Mouse (Mus musculus): ENCODE measurements around the gene Tnfrsf26.

Gene Tnfrsf26

DNA sequence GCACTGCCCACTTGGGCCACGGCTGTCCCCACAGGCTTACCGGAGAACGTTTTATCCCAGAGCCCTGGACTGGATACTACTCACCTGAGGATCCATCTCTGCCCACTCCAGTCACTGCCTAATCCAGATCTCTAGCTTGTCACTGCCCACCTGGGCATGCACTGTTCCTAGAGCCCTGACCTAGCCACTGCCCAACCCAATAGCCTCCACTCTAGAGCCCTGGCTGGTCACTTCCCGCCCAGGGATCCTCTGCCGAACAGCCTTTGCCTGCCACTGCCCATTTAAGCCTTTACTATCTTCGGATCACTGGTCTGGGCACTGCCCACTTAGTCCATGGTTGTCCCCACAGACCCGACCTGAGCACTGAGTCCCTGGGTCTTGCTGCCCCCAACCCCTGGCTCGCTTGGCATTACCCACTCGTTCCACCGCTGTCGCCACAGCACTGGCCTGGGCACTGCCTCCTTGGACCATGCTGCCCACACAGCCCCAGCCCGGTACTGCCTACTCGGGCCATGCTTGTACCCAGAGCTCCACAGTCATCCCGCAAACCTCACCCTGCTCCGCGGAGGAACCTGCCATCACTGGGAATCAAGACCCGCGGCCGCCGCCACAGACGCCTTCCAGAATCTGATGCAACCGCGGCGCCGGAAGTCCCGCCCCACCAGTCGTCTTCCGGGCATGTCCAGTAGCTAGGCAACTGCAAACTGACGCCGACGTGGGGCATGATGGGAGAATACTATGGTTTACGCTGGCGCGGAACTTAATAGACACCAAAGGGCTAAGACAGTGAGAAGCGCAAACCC, 28.9 kb downstream of the Tnfrsf26 start, which contains the start of gene Cars:
Gene Cars (minus strand): TSS at position 663 of the 803 bp plus-strand sequence.
- DNase-seq, result peak; percentile 95

DNA sequence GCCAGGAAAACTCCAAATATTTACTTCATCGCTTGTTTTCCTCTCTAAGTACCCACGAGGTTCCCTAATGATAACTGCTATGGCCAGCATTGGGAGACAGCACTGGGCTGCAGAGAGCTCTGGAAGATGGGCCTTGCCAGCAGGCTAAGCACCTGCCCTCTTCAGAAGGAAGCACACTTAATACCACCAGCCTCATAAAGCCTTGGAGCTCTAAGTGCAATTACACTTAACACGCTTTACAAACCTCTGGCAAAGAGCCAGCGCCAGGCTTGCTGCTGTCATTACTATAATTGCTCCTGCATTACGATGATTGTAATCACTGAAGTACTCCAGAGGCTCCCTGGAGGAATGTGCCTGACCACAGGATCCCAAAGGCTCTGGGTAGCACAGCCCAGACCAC, 33.7 kb downstream of the Tnfrsf26 start:
- DNase-seq, result no peak

DNA sequence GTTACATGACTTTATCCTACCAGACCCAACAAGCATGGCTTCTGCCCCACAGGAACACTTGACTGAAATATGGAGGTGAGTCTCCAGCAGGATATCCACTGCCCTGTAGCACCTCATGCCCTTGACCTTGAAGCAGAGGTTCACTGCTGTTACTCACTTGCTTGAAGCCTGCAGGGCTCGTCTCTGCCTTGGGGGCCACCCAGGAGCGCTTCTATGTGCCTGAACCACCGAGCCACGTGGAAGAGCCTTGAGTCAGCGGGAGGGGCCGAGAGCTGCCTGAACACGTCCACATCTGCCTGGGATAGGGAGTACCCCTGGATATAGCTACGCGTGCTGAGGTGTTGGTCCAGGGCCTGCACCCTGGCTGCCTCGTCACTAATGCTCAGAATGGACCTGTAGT, 36.3 kb downstream of the Tnfrsf26 start:
- DNase-seq, result no peak

DNA sequence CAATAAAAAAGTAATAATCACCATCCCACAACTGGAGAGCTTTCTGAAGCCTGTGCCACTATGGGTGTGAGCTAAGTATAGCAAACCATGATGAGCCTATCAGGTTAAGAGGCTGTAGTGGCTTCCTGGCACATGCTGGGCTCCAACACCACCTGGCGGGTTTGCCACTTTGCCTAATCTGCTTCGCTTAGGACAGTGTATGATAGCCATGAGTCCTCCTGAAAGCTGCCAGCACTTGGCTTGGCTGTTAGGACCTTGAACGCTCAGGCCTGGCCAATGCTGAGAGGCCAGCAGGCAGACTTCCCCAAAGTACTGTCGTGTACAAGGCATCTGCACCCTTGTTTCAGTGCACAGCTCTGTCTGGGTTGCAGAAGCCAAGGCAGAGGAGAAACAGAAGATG, 40.5 kb downstream of the Tnfrsf26 start:
- DNase-seq, result no peak

DNA sequence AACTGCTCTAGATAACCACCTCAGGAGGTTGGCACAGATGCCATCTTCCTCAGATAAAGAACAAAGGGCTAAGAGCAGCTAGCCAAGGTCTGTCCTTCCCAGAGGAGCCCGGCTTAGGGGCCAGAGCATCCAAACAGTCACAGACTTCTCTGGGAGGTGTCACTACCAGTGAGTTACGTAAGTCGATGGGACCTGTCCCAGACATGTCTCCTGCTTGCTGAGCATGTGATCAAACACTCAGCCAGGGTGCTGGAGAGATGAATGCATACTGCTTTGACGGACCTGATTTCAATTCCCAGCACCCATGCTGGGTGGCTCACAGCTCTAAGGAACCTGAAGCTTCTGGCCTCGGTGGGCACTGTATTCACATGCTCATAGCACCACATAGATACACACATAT, 40.9 kb downstream of the Tnfrsf26 start:
- no peak for DNase-seq

DNA sequence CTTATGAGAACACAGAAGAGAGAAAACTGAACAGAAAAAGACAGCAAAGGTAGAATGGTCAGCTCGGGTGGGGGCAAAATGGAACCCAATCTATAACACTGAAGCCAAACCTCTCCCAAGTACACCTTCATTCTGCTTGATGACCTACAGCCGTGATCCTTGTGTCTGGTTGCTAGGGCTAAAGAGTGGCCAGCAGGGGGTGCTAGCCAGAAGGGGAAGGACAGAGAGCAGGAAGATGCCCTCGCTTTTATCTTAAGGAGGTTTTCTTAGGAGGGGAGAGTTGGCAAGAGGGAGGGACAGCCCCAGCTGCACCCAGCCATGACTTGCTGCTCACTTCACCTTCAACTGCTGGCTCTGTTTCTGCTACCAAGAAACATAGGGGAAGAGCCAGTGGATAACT, 44.6 kb downstream of the Tnfrsf26 start:
- peak; percentile 45 to 62 for DNase-seq

DNA sequence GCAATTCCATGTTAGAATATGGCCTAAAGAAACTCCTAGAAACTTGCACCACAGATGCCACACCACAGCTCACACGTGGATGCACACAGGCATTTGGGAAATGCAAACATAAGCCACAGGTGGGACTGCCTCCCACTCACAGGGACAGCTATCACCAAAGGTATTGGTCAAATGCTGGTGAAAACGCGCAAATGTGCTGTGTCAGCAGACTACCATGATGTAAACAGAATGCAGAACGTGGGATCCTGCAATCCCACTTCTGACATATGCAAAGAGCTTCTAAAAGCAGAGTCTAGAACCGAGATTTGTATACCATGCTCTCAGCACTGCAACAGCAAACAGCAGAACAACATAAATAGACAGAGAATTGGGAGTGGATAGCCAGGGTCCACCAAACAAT, 45.5 kb downstream of the Tnfrsf26 start:
- DNase-seq, result no peak

DNA sequence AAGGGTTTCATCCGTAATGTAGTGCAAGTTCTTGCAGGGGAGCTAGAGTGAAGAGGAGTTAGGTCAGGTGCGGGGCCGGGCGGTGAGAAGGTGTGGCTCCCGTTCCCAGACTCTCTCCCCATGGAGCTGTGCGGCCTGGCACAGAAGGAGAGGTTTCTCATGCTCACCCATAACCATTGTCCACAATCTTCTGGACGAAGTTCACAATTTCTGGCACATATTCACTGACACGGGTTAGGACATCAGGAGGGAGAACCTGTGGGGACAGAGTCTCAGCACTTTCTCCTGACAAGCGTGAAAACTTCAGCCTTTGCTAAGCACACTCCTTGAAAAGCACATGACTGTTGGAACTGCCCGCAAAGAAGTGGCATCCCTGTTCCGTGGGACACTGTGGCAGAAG, 52.8 kb downstream of the Tnfrsf26 start:
- DNase-seq, result peak; percentile 11 to 34

DNA sequence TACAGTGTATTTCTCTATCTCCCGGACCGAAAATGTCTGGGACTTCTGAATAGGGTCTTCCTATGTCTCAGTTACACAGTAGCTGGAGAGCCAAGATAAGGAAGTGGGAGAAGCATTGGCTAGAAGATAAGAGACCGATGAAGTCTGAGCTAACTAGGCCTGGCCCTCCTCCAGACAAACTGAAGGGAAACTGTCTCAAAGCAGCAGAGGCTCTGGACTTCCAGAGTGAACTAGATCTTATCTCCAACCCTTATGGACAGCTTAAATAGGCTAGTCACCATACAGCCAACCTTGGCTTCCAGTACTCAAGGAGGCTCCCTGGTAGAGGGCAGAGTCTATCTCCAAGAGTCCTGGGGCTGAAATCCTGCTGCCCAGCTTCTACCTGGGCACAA, 62.9 kb downstream of the Tnfrsf26 start:
- no peak for DNase-seq

DNA sequence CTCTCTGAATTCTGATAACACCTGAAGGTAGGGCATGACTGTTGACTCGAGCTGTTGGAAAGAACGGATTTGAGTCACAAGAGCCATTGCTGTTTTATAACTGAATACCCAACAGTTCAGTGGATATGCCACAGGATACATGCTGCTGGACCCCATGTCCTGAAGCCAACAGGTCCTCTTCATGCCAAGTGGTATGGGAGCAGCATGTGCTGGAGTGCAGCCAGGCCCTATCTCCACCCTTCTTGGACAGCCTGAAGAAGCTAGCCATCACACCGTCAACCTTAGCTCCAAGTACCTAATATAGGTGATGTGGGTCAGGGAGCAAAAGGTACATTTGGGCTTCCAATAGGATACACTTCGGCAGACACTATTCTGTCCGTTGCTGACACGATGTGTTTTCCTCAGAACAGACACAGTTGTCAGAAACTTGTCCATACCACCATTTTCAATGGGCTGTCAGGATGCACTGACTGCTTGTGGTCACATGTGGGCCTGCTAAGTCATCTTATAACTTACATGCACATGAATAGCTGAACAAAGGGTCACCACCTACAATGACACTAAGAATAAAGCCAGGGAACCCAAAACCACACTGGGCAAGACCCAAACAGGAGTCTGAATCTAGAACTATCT, 63.4 kb downstream of the Tnfrsf26 start:
- DNase-seq, result no peak

DNA sequence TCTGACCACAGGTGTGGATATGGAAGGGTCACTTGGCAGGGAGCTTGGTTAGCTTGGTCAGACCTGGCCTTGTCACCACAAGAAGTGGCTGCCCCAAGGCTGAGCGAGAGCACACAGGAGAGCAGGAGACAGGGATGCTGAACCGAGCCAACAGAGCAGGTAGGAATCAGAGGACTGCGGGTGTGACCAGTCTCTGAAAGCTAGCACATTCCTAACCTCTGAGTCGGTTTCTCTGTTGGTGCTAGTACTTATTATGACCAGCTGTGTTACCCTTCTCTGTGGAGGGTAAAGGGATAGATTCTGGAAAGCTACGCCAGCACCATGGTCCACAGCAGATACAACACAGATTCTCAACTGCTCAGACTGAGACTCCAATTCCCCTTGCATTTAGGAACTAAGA, 64.7 kb downstream of the Tnfrsf26 start:
- no peak for DNase-seq

All from kidney, adult 8-10 months (tissue).